Mouse (Mus musculus): ENCODE data around the gene Cd320. TPM values are rescaled to one million over a fixed set of nuclear protein-coding genes. Genes with fewer than 3 reads are reported as not detected.
"Not testable (repeated sequence)": the region's sequence is repeated elsewhere in the genome, so short reads cannot be mapped to it uniquely, and the experiment has no call there.

The Cd320 gene
- 31.5 and 36.5 TPM in 2 replicates for total RNA-seq (2021)
- long read RNA-seq, experiment 1, transcript Cd320-201 (5 exons, 2,209 nt), result major isoform, 50 of 53 reads
- long read RNA-seq, experiment 1, partial matches to known transcripts, result 1 of 53 reads
- long read RNA-seq, experiment 1, other reads (novel, unspliced or antisense), result 0 of 53 reads
- long read RNA-seq, experiment 2, transcript Cd320-201 (5 exons, 2,209 nt), result major isoform, 34 of 39 reads
- long read RNA-seq, experiment 2, partial matches to known transcripts, result 0 of 39 reads
- long read RNA-seq, experiment 2, other reads (novel, unspliced or antisense), result 2 of 39 reads

DNA sequence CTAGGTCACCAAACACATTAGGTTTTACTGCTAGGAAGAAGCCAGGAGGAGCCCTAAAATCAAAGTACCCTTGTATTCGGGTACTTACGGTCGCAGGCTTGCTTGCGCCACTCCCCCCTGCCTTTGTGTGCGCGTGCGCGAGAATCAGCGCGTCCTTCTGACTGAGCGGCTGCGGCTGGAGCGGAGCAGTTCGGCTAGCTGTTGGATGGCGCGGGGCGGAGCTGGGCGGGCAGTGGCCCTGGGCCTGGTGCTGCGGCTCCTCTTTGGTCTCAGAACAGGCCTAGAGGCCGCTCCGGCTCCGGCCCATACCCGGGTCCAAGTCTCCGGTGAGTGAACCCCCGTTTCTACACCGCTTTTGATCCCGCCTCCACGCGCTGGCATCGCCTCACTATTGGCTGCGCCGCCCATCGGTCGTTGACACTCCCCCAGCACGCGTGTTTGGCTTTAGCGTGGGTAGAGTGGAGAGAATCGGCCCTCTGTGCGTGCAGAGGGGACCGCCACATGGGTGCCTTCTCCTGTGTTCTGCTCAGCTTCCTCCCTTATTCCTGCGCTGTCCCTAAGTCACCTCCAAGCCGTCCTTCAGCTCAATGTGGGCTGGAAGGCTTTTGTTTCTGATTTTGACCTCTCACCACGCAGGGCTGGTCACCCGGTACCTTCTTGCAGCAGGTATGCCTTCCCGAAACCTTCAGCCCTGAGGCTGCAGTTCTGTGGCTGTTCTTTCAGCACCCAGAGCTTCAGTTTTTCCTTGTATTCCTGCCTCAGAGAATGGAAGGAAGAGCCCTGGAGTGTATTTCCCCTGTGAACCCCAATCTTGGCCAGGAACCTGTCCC is at the start of gene Cd320:
Cd320 (plus strand) TSS at position 126 of the 830 bp plus-strand sequence.
- DNase-seq, result peak; percentile 96

DNA sequence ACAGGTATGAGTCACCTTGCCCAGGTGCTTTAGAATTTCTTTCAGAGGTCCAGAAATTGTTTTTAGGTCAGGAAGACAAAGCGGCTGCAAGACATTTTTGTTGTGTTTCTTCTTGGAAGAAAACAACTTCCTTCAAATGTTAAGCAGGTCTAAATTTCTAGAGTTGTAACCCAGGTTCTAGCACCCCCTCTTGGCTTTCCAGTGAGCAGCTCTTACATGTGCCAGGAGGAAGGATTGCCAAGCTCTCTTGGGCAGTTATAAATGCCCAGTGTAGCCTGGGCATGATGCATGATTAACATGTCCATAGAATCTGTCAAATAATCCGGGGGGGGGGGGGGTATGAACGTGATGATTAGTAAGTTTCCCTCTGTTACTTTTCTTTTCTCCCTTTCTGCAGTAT is 44.6 kb upstream of the Cd320 start:
- DNase-seq, result peak; percentile 58

DNA sequence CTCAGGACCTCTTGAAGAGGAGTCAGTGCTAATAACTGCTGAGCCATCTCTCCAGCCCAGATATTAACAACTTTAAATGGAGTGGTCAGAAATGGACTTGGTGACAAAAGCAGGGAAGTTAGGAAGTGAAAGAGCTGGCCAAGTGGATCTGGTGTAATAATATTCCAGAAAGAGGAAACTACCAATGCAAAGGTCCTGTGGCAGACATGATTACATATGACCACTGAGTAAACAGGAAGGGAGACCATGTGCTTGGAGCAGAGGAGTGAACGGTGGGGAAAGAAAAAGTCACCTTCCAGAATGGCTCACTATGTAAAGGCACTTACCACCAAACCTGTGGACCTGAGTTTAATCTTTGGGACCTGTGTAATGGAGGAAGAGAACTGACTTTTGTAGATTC is 43.6 kb upstream of the Cd320 start:
- DNase-seq, result no peak

DNA sequence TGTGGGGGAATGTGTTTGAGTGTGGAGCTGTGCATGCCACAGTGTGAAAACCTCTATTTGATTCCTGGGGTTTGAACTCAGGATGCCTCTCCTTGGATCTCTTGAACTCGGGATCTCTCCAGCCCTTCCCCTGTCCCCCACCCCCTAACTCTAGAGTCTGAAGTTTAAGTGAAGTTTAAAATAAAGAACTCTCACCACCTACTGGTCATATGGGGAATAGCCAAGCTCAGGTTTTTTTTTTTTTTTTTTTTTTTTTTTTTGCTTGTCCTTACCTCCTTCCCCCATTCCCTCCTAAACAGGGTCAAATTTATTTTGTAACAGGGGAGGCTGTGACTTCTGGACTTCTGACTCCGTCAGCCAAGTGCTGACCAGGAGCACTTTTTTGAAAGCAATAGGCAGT is 40.7 kb upstream of the Cd320 start:
- no peak for DNase-seq

DNA sequence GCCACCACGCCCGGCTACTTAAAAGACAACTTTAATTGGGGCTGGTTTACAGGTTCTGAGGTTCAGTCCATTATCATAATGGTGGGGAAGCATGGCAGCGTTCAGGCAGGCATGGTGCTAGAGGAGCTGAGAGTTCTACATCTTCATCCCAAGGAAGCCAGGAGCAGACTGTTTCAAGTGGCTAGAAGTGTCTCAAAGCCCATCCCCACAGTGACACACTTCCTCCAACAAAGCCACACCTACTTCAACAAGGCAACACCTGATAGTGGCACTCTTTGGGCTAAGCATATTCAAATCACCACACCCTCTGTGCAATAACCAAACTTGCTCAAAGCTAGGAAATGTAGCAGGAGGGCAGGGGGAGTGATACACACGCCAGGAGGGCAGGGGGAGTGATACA is 38.7 kb upstream of the Cd320 start:
- no peak for DNase-seq

DNA sequence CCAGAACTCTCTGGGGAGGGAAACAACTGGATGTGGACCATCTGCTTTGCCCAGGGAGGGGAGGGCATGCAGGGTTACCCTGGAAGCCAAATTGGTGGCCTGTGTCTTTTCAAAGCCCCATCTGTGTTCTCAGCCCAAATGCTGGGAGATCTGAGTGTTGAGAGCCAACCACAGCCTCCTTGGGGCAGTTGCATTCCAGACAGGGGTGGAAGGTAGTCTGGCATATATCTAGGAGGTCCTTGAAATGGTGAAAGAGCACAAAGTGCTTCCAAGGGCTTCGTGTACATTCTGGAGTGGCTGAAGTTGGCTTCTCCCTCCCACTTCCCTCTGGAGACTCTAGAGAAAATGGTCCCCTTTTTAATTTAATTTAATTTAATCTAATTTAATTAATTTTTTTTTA is 38.1 kb upstream of the Cd320 start:
- DNase-seq, result no peak

DNA sequence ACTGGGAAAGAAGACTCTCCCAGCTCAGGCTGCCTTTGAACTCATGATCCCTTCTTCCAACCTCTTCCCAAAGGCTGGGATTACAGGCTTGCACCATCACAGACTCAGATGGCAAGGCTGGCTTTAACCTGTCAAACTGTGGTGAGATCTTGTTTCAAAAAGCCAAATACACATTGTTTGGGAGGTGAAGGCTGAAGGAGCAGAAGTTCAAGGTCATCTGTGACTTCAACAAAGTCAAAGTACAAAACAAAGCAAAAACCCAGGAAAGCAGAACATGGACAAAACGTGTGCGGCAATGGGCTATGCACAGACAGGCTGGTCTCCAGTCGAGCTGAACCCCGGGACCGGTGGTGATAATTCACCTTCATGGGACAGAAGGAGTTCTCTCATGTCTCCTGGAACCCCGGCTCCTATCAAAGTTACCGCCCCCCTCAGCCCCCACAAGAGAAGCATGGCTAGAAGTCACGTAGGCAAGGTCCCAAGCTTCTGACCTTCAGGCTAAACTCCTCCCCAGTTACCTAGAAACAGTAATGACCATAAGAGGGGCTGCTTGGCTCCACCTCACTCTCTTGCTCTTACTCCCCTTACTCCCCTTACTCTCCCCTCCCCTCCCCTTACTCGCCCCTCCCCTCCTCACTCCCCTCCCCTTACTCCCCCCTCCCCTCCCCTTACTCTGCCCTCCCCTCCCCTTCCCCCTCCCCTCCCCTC is 35.6 kb upstream of the Cd320 start:
- peak; percentile 28 for DNase-seq

DNA sequence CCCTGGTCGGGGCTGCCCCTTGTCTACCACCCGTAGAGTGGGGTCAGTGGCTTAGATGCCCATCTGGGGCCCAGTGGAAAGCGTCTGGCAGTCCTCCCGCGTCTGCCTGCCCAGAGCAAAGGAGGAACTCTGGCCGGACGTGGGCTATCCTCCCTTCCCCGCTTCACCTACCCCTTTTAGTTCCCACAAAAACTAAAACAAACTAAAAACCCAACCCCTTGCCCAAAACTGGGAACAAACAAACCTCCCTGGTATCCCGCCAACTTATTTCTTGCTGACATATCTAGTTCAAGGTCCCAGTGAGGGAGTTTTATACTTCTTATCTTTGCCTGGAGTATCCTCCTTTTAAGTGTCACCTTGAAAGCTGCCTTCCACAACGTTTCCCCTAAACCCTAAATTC is 34.7 kb upstream of the Cd320 start:
- peak; percentile 73 for DNase-seq

DNA sequence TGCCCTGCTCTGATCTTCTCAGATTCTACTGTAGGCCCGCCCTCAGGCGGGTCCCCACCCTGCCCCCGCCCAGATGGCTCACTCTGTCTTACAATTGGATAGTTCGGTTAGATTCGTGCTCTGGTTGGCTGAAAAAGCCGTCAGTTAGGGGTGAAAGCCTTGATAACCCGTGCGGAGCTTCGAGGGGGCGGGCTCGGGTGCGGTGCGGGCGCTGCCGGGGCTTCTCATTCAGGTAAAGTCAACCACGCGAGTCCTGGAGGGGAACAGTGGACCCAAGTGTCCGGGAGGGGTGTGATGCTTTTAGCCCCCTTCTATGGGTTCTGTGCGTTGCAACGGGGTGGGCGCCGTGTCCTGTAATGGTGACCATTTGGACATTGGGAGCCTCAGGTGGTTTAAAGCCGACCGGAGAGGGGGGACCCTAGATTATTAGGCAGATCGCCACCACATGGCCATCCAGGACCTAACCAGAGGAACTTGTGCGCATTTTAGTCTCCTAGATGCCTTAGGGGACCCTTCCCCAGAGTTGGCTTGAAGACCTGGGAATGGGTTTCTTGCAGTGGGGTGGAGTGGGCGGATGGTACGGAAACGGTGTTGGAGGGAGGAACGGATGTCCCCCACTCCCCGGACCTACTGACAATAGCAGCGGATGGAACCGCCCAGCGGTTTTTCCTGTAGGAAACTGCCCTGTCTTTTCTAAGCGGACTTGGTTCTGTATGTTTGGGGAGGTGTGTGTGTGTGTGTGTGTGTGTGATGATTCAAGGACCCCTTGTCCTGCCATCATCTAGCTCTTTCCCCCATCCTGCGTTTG is 32.4 kb upstream of the Cd320 start, which contains the start of gene Kank3:
Kank3 (plus strand) TSS at position 186 of the 808 bp plus-strand sequence.
- DNase-seq, result peak; percentile 97

DNA sequence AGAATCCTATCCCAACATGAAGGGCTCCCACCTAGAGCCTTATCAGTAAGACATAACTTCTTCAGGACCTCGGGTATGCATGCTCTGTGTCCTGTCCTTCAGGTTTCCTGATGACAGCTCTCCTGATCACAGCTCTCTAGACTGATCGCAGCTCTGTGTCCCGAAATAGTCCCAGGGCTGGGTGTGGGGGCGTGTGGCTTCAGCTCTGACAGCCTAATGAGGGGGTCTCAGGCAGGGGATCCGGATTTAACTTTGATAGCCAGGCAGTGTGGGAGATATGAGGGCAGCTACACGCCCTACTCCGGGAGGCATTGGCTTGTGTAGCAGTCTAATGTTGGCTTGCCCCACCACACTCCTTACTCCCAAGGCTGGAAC is 31.8 kb upstream of the Cd320 start:
- peak; percentile 52 for DNase-seq

DNA sequence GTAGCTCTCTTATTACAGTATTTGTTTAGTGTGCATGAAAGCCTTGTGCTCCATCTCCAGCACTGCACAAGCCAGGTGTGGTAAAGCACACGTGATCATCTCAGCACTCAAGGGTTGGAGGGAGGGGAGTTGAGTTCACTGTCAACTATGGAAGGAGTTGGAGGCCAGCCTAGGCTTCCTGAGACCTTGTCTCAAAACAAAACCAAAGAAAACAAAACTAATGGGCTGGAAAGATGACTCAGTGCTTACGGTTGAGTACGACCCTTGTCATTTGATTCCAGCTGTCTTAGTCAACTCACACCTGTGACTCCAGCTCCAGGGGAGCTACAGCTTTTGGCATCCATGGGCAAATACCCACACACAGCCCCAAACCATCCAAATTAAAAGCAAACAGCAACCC is 30.4 kb upstream of the Cd320 start:
- DNase-seq, result peak; percentile 17

DNA sequence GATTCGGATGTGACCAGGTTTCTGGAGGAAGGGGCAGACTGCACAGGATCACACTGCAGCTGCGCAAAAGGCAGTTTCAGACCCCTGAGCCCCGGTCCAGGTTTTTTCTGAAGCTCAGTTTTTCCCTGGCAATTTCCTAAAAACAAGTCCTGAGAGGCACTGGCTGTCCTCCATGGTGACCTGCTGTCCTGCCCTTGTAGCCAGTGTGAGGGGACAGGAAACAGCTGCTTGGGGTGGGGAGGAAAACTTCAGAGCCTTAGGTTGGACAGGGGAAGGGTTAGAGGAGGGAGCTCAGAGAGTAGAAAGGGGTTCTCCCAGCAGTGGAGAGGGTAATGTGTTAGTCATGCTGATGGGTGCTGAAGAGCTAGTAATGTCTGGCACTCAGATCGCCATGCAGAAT is 29.9 kb upstream of the Cd320 start:
- peak; percentile 62 for DNase-seq

DNA sequence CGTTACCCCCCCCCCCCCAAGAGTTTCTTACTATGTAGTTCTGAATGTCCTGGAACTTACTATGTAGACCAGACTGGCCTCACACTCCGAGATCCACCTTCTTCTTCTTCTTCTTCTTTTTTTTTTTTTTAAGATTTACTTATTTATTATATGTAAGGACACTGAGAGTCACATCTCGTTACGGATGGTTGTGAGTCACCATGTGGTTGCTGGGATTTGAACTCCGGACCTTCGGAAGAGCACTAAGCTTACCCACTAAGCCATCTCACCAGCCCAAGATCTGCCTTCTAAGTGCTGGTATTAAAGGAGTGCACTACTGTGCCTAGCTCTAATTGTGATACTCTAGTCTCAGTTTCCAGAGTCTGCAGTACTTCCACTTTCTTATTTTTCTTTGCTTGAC is 27.5 kb upstream of the Cd320 start:
- DNase-seq, result no peak

DNA sequence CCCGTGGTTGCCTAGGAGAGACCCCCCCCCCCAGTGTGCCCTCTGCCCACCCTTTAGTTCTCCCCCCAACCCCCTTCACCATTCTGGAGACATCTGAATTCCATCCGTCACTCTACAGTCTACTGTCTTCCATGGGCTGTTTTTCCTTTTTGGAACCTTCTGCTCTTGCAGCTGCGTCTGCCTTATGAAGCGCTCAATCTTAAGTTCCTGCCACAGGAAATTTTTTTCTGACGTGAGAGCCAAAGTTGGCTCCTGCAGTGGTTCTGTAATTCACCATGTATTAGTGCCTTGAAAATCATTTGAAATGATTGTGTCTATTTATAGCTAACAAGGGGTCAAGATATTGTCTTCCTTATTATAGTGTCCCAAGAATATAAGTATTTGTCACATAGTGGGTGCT is 26.3 kb upstream of the Cd320 start:
- no peak for DNase-seq

DNA sequence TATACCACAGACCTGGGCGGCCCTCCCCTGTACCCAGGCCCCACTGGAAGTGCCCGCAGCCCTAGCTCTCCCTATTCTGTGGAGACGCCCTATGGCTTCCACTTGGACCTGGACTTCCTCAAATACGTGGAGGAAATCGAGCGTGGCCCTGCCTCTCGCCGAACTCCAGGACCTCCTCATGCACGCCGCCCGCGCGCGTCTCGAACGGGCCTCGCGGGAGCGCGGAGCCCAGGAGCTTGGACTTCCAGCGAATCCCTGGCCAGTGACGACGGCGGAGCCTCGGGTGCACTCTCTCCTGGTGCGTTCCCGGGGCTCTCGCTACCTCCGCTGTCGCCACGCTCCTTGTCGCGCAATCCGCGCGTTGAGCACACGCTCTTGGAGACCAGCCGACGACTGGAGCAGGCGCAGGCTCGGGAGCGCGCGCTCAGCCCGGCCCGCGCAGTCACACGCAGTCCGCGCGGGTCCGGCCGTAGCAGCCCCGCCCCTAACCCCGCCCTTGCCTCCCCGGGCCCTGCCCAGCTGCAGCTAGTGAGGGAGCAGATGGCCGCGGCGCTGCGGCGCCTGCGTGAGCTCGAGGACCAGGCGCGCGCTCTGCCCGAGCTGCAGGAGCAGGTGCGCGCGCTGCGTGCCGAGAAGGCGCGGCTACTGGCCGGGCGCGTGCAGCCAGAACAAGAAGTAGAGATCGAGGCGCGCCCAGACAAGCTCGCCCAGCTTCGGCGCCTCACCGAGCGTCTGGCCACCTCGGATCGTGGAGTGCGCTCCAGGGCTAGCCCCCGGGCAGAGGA is 25.5 kb upstream of the Cd320 start:
- peak; percentile 94 for DNase-seq

DNA sequence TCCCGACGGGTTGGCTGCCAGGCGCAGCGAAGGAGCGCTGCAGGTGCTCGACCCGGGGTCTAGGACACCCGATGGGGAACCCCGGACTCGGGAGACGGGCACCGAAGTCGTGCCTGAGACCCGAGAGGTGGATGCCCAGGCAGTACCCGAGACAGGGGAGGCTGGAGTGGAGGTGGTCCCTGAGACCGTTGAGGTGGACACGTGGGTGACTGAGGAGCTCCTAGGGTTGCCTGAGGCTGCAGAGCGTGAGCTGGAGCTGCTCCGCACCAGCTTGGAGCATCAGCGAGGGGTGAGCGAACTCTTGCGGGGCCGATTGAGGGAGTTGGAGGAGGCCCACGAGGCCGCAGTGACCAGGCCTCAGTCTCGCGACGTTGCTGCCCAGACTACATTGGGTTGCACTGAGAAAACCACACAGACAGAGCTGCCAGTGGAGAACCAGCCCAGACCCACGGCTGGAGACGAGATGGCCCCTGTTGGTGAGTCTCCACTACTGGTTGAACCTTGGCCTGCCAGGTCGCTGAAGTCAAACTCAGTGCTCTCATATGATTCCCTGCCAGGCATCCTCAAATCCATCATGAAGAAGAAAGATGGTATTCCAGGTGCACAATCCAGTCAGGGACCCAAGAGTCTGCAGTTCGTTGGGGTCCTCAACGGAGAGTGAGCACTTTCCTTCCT is 24.8 kb upstream of the Cd320 start:
- no peak for DNase-seq

DNA sequence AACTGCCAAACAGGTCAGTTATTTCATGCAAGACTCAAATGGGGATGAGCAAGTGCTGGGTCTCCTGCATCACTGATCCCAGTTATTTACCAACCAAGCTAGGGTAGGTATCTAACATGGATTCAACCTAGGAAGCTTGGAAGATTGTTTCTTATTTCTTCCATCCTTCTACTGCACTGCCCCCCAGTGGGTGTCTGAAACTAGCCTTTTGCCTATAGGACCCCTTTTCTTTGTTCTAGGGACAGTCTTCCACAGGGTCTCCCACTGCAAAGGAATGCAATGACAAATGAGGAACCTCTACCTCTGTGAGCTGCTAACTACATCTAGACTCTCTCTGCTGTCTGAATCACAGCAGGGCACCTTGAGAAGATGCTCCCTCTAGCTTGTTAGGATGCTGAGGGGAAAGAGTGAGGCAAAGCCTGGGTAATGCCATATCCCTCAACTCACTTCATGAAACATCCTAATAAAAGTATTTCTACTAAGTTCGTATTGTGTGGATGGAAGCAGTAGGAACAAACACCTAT is 20.4 kb upstream of the Cd320 start:
- DNase-seq, result no peak

DNA sequence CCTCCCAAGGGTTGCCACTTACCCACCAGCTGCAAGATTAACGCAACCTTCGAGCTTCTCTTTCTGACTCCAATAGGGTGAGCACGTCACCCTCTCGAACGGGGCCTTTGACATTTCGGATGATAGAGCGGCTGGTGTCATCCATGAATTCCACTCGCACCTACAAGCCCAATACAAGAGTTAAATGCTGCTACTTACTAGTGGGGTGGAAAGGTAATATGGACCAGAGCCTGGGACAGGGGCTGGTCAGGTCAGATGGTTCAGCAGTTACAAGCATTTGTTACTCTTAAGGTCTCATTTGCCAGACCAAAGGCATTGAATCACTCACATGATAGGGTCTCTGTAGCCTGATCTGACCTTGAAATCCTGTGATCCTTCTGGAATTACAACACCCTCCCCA is 19.7 kb upstream of the Cd320 start:
- DNase-seq, result not testable (repeated sequence)

DNA sequence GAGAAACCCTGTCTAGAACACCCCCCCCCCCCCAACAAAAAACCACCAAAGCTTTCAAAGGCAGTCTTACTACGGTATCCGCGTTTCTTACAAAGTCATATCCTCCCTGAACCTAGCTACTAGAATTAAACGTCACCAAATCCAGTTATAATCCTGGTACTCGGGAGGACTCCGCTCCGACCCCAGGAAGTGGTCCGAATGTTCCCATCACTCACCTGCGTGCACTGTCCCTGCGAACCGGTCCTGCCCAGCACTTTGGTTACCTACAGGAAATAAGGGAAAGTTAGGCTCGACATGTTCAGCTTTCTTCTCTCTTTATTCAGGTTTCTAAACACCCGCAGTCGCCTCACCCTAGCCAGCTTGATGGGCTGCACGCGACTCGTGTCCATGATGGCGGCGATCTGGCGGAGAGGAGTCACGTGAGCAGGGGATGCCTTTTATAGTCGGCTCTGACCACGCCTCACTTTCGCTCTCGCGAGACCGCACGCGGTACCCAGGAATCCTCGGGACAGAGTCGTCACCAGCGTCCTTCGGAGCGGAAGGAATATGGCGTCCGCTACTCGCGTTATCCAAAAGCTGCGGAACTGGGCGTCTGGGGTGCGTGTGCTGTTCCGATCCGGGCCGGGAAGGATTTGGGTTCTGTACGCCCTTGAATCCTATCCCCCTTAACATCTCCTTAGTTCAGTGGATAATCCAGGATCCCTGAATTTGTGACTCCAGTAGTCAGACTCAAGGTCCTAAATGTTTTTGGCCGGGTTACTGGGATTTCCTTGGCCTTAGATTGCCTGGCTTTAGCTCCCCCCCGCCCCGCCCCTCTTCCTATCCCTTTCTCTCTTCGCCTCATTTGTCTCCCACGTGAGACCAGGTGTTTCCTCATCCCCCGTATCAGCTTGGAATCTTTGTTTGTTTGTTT is 18.6 kb upstream of the Cd320 start, which contains the start of the genes Rps28 and Ndufa7:
Rps28 (minus strand) TSS at position 479 of the 913 bp plus-strand sequence.
Ndufa7 (plus strand) TSS at position 489 of the 913 bp plus-strand sequence.
- DNase-seq, result peak; percentile 98

All from adrenal gland, postnatal 14 days (tissue).